Mouse (Mus musculus) CH12.LX (cell line): Measurements from ENCODE around the gene Fosl1.

ENCODE experiments used
- BHLHE40 ChIP-seq: IDR thresholded peaks from 2 replicates; pipeline ENCODE4 v1.6.1; 2011; ENCODE audit warnings: mild to moderate bottlenecking, low read depth, low read length, improper control_type of control experiment
- CHD1 ChIP-seq: IDR thresholded peaks from 2 replicates; pipeline ENCODE4 v1.6.1; 2012; ENCODE audit warnings: low read depth, low read length, improper control_type of control experiment, inconsistent platforms
- CTCF ChIP-seq, 2 experiments: IDR thresholded peaks in 1 of 2; conservative IDR thresholded peaks in 1 of 2; 2 replicates each; pipeline ENCODE4 v1.5.1; 2011 to 2012; ENCODE audit warnings: low read depth in 2 of 2, low read length in 2 of 2, improper control_type of control experiment in 1 of 2, inconsistent platforms in 1 of 2, mild to moderate bottlenecking in 1 of 2, moderate library complexity in 1 of 2
- ETS1 ChIP-seq: conservative IDR thresholded peaks from 2 replicates; pipeline ENCODE4 v1.6.1; 2012; ENCODE audit warnings: low read depth, mild to moderate bottlenecking, inconsistent platforms, low read length, improper control_type of control experiment, moderate library complexity
- GABPA ChIP-seq: IDR thresholded peaks from 2 replicates; pipeline ENCODE4 v1.6.1; 2012; ENCODE audit warnings: low read depth, low read length, improper control_type of control experiment, inconsistent platforms; ENCODE audit not compliant: insufficient replicate concordance
- HCFC1 ChIP-seq: IDR thresholded peaks from 2 replicates; pipeline ENCODE4 v1.6.1; 2012; ENCODE audit warnings: low read depth, mild to moderate bottlenecking, inconsistent platforms, low read length, improper control_type of control experiment
- MAFK ChIP-seq: IDR thresholded peaks from 2 replicates; pipeline ENCODE4 v1.6.1; 2011; ENCODE audit warnings: low read length, improper control_type of control experiment; ENCODE audit not compliant: insufficient replicate concordance
- MAX ChIP-seq: IDR thresholded peaks from 2 replicates; pipeline ENCODE4 v1.6.1; 2011; ENCODE audit warnings: low read length, improper control_type of control experiment
- MYC ChIP-seq: IDR thresholded peaks from 2 replicates; pipeline ENCODE4 v1.6.1; 2011; ENCODE audit warnings: low read depth, mild to moderate bottlenecking, improper control_type of control experiment, low read length
- POLR2A ChIP-seq: IDR thresholded peaks from 2 replicates; pipeline ENCODE4 v1.6.1; 2011; ENCODE audit warnings: low read depth, mild to moderate bottlenecking, improper control_type of control experiment, low read length
- RAD21 ChIP-seq: IDR thresholded peaks from 2 replicates; pipeline ENCODE4 v1.6.1; 2011; ENCODE audit warnings: low read depth, mild to moderate bottlenecking, low read length, improper control_type of control experiment, moderate library complexity
- SMC3 ChIP-seq: IDR thresholded peaks from 2 replicates; pipeline ENCODE4 v1.6.1; 2011; ENCODE audit warnings: low read depth, low read length, improper control_type of control experiment
- USF2 ChIP-seq: conservative IDR thresholded peaks from 2 replicates; pipeline ENCODE4 v1.6.1; 2011; ENCODE audit warnings: low read depth, low read length, improper control_type of control experiment

DNA sequence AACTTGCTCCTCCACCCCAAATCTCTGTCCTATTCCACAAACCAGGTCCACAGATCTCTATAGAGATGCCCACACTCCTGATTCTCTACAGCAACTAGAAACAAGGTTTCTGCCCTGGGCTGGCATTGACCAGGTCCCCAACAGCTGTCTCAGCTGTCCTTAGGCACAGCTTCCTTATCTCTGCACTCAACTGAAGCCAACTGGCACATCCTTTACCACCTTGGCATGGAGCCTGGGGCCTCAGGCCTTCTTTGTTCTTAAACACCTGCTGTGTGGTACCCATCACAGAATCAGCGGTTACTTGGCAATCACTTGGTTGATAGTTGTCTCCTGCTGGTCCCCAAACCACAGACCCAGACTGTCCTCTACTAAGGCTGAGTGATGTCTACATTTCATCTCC, 16.9 kb upstream of the Fosl1 start:
- no peak for TF ChIP-seq CTCF (conservative IDR thresholded peaks at IDR 0.05 in 1 of 2, IDR thresholded peaks at IDR 0.05 in 1 of 2; ENCODE audit: low read depth in 2 of 2, low read length in 2 of 2)
- no peak for TF ChIP-seq MYC
- TF ChIP-seq POLR2A, result no peak
- no peak for TF ChIP-seq ETS1
- TF ChIP-seq HCFC1, result no peak
- TF ChIP-seq CHD1, result no peak
- TF ChIP-seq USF2, result no peak
- no peak for TF ChIP-seq MAFK
- no peak for TF ChIP-seq GABPA
- TF ChIP-seq BHLHE40, result no peak
- TF ChIP-seq MAX, result no peak
- no peak for TF ChIP-seq SMC3
- no peak for TF ChIP-seq RAD21
